Mouse (Mus musculus) hindbrain, embryonic 16.5 days (tissue): ENCODE measurements around the gene Gm28635. TPM values are rescaled to one million over a fixed set of nuclear protein-coding genes. Genes with fewer than 3 reads are reported as not detected.
A peak's percentile ranks its signal among the peaks of the same experiment; 100 is the strongest.

Experiments
- ATAC-seq: fragments of 200-750 bp; cut with Nextera tagmentation; 2 replicates; pipeline ENCODE4 v1.8.0; 2017; ENCODE audit warnings: moderate TSS enrichment, moderate library complexity
- H3K27ac ChIP-seq: fragments of 300-500 bp; sonication (generic); 2 replicates; pipeline ENCODE4 v1.5.1; 2014; ENCODE audit warnings: low read depth, mild to moderate bottlenecking, control low read depth, low read length, moderate library complexity
- H3K27me3 ChIP-seq: fragments of 300-500 bp; sonication (generic); replicated peaks from 2 replicates; pipeline ENCODE4 v1.6.1; 2014; ENCODE audit warnings: low read length; ENCODE audit not compliant: control insufficient read depth, insufficient read depth
- H3K36me3 ChIP-seq: fragments of 300-500 bp; sonication (generic); 2 replicates; pipeline ENCODE4 v1.6.1; 2014; ENCODE audit warnings: mild to moderate bottlenecking, low read length, moderate library complexity, mixed read lengths; ENCODE audit not compliant: control insufficient read depth, insufficient read depth
- H3K4me1 ChIP-seq: fragments of 300-500 bp; sonication (generic); 2 replicates; pipeline ENCODE4 v1.6.1; 2014; ENCODE audit warnings: low read depth, low read length; ENCODE audit not compliant: control insufficient read depth, insufficient read depth
- H3K4me2 ChIP-seq: fragments of 300-500 bp; sonication (generic); 2 replicates; pipeline ENCODE4 v1.6.1; 2014; ENCODE audit warnings: mild to moderate bottlenecking, low read length, control low read depth, moderate library complexity
- H3K4me3 ChIP-seq: fragments of 300-500 bp; sonication (generic); 2 replicates; pipeline ENCODE4 v1.5.1; 2014; ENCODE audit warnings: mild to moderate bottlenecking, low read length, control low read depth, moderate library complexity
- H3K9ac ChIP-seq: fragments of 300-500 bp; sonication (generic); 2 replicates; pipeline ENCODE4 v1.6.1; 2014; ENCODE audit warnings: low read depth, mild to moderate bottlenecking, control low read depth, low read length, moderate library complexity
- H3K9me3 ChIP-seq: fragments of 300-500 bp; sonication (generic); 2 replicates; pipeline ENCODE4 v1.6.1; 2014; ENCODE audit warnings: mild to moderate bottlenecking, low read length, moderate library complexity; ENCODE audit not compliant: control insufficient read depth
- WGBS: fragments of 180-500 bp; shearing (Covaris S2); extraction: QIAGEN DNeasy Blood & Tissue Kit; methylation state at CpG from one replicate; pipeline ENCODE4 v1.1.7; 2014; 5-methylcytosine and 5-hydroxymethylcytosine counted together
- polyA plus RNA-seq: library from polyadenylated mRNA; unstranded; fragments of >200 nt; fragmentation: Nextera tagmentation; extraction: Ambion mirVana; gene quantifications from 2 replicates; pipeline ENCODE4 v1.2.1, GENCODE M21; 2015

Gm28635 gene
- polyA plus RNA-seq, 1 experiment from 2014 or later: not detected

- Histone ChIP-seq H3K9ac (no peak overlapping the region), H3K27me3 (no peaks in the 10 kb centered on the region), H3K4me1 (no peaks in the 10 kb centered on the region), H3K27ac (no peak overlapping the region), H3K4me3 (no peak overlapping the region), H3K9me3 (no peaks in the 10 kb centered on the region), H3K36me3 (peaks cover 31% of the 10 kb centered on the region), H3K4me2 (no peak overlapping the region)
- WGBS: 96% methylated on average over 21 of the region's 21 CpGs
- no peak for ATAC-seq
These were observed 58.0 kb downstream of the Gm28635 start for GRCm38 (mm10) chr2:84619646-84620340.

DNA sequence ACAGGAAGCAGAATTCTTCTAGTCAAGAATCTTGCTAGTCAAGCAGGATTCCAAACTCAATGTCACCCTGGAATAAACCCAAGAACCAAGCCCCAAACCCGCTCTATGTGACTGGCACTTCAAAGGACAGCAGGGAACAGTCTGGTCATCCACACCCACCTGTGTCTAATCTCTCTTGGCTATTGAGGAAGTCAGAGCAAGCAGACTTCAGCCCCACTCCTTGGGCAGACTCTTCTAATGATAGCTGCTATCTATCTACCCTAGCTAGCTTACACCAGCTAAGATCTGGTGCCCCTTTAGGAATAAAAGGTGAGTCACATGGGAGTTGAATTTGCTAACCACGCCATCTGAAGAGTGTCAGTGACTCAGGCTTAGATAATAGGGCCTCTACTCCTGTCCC is 58.9 kb downstream of the Gm28635 start:
- no peak overlapping the region for H3K4me2 ChIP-seq
- H3K9me3 ChIP-seq: no peaks in the 10 kb centered on the region
- no peaks in the 10 kb centered on the region for H3K27me3 ChIP-seq
- no peak for ATAC-seq
- H3K9ac ChIP-seq: no peak overlapping the region
- no peak overlapping the region for H3K4me3 ChIP-seq
- H3K4me1 ChIP-seq: no peaks in the 10 kb centered on the region
- no peak overlapping the region for H3K27ac ChIP-seq
- WGBS: 77% methylated on average over 2 of the region's 2 CpGs
- H3K36me3 ChIP-seq: peaks cover 32% of the 10 kb centered on the region

GRCm38 (mm10) chr2:84617637-84618515 is 60.0 kb downstream of the Gm28635 start:
- Histone ChIP-seq H3K4me2 (no peak overlapping the region), H3K4me3 (no peak overlapping the region)
- whole genome bisulfite sequencing: 66% methylated on average over 3 of the region's 3 CpGs

DNA sequence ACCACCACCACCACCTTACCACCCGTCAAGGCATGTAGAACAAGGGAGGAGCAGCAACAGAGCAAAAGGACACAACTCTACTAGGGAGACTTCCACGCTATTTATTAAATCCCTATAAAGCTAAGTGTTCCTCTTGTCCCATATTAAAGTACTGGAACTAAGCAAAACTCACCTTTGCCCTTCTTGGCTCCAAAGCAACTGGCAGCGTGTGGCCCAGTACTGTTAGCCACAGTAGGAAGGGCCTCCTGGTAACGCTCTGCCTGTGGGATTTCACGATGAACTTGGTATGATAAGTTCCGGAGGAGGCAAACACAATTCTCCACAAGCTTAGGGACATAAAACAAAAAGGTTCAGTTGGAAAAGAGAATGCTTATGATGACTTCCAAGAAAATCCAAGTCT is 65.1 kb downstream of the Gm28635 start:
- Histone ChIP-seq H3K9ac (no peak overlapping the region), H3K4me2 (no peak overlapping the region), H3K4me3 (no peak overlapping the region), H3K27ac (no peak overlapping the region), H3K27me3 (no peaks in the 10 kb centered on the region), H3K4me1 (no peaks in the 10 kb centered on the region), H3K9me3 (no peaks in the 10 kb centered on the region), H3K36me3 (peaks cover 56% of the 10 kb centered on the region)
- 95% methylated on average over 6 of the region's 6 CpGs for WGBS
- no peak for ATAC-seq

More at GRCm38 (mm10) chr2:84617637-84618515, 60.0 kb downstream of the Gm28635 start:
- Histone ChIP-seq H3K27me3 (no peaks in the 10 kb centered on the region), H3K27ac (no peak overlapping the region), H3K9ac (no peak overlapping the region), H3K4me1 (no peaks in the 10 kb centered on the region), H3K36me3 (peaks cover 41% of the 10 kb centered on the region), H3K9me3 (no peaks in the 10 kb centered on the region)
- peak; percentile 72 for ATAC-seq

- no peak for ATAC-seq
- no peak overlapping the region for H3K27ac ChIP-seq
- 100% methylated on average over 1 of the region's 1 CpGs for WGBS
- H3K9ac ChIP-seq: no peak overlapping the region
- H3K36me3 ChIP-seq: peaks cover 46% of the 10 kb centered on the region
- H3K4me3 ChIP-seq: no peak overlapping the region
- no peaks in the 10 kb centered on the region for H3K4me1 ChIP-seq
- no peaks in the 10 kb centered on the region for H3K9me3 ChIP-seq
- no peak overlapping the region for H3K4me2 ChIP-seq
- no peaks in the 10 kb centered on the region for H3K27me3 ChIP-seq
These were observed 70.0 kb downstream of the Gm28635 start for GRCm38 (mm10) chr2:84607842-84608241.

GRCm38 (mm10) chr2:84600977-84601376 is 76.9 kb downstream of the Gm28635 start:
- H3K27ac ChIP-seq: no peak overlapping the region
- WGBS: 74% methylated on average over 2 of the region's 2 CpGs
- no peak for ATAC-seq

DNA sequence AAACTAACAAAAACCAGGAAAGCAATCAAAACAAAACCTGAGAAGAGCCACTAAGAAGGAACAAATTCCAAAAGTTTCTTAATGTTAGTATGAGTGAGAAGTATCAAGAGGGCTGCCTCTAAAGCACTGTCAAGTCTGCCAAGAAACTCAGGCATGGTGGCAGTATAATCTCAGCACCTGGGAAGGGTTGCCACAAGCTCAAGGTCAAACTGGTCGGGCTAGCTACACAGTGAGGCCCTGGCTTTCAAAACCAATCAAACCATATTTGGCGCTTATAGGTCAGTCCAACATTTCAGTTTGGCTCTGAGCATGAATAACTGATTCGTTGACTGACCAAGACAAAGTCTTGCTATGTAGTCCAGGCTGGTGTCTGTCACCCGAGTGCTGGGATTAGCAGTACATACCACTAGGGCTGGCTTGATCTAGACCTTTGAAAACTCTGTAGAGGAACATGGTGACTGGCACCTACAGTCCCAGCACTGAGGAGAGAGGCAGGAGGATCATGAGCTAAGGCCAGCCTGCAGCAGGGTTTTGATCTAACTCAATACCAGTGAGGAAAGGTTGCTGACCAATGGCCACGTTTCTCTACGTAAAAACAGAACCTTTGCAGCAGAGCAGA is 78.5 kb downstream of the Gm28635 start:
- Histone ChIP-seq H3K27me3 (no peaks in the 10 kb centered on the region), H3K27ac (no peak overlapping the region), H3K4me1 (no peaks in the 10 kb centered on the region), H3K36me3 (peaks cover 27% of the 10 kb centered on the region), H3K9ac (no peak overlapping the region), H3K4me3 (no peak overlapping the region), H3K9me3 (no peaks in the 10 kb centered on the region), H3K4me2 (no peak overlapping the region)
- 98% methylated on average over 6 of the region's 6 CpGs for WGBS
- no peak for ATAC-seq

More at GRCm38 (mm10) chr2:84600977-84601376, 76.9 kb downstream of the Gm28635 start:
- H3K4me2 ChIP-seq: no peak overlapping the region
- H3K9me3 ChIP-seq: no peaks in the 10 kb centered on the region
- H3K4me3 ChIP-seq: no peak overlapping the region
- H3K4me1 ChIP-seq: no peaks in the 10 kb centered on the region
- H3K9ac ChIP-seq: no peak overlapping the region
- no peaks in the 10 kb centered on the region for H3K27me3 ChIP-seq
- H3K36me3 ChIP-seq: peaks cover 27% of the 10 kb centered on the region

DNA sequence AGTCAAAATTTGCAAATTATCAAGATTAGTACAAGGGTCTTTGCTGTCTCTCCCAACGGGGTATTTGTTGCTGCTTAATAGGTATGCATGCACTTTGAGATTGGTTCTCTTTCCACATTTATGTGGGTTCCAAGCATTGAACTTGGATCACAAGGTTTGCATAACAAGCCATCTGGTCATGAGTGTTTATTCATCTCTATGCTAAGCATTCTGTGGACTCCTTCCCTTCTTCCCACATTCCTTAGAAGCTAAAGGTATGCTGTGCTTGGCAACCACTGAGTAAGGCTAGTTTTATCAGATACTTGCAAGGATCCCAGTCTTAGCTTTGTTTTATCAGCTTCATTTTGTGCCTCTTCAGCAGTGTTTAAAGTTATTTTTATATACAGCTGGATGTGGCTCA is 80.7 kb downstream of the Gm28635 start:
- no peaks in the 10 kb centered on the region for H3K9me3 ChIP-seq
- H3K9ac ChIP-seq: no peak overlapping the region
- no peak for ATAC-seq
- no peak overlapping the region for H3K4me2 ChIP-seq
- H3K4me3 ChIP-seq: no peak overlapping the region
- WGBS: 98% methylated on average over 1 of the region's 1 CpGs
- no peak overlapping the region for H3K27ac ChIP-seq
- peaks cover 16% of the 10 kb centered on the region for H3K36me3 ChIP-seq
- no peaks in the 10 kb centered on the region for H3K27me3 ChIP-seq
- no peaks in the 10 kb centered on the region for H3K4me1 ChIP-seq

DNA sequence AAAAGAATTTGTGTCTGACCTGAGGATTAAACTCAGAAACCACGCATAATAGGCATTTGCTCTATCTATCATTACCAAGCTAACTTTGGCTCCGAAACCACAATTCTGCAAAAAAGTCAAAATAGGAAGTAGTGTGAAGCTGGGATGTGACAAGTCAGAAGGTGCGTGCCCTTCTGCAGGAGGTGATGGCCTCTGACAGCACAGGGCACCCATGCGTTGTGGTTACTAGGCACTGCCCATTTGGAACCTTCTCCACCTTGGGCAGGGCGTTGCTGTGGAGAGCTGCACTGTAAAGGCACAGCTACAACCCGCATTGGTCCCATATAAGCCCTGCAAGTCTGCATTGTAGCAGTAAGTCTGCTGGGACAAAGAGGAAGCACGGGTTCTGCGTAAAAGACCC is 85.0 kb downstream of the Gm28635 start:
- H3K4me3 ChIP-seq: no peak overlapping the region
- 97% methylated on average over 8 of the region's 8 CpGs for WGBS
- H3K4me1 ChIP-seq: no peaks in the 10 kb centered on the region
- no peaks in the 10 kb centered on the region for H3K9me3 ChIP-seq
- no peaks in the 10 kb centered on the region for H3K27me3 ChIP-seq
- no peak overlapping the region for H3K27ac ChIP-seq
- no peak overlapping the region for H3K9ac ChIP-seq
- no peak overlapping the region for H3K4me2 ChIP-seq
- peaks cover 2% of the 10 kb centered on the region for H3K36me3 ChIP-seq
- ATAC-seq: no peak
